Mouse (Mus musculus): ENCODE results near the gene Fgfr1op2.
A peak's percentile ranks its signal among the peaks of the same experiment; 100 is the strongest.
"Not testable (repeated sequence)": the region's sequence is repeated elsewhere in the genome, so short reads cannot be mapped to it uniquely, and the experiment has no call there.

Gene Fgfr1op2

DNA sequence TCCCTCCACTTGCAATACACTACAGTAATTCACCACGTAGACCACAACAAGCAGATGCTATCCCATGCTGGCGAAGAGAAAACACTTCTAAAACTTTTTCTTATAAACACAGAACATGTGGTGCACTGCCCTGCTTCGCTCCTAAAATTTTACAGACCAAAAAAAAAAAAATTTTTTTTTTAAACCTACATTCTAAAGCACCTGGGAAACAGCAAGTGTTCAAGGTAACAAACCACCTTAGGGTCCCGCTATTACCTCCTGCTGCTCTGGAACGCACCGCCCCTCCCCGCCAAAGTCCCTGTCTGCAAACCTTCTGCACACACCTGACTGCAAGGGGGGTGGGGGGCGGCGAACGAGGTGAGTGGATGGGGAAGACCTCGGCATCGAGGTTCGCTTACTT lies at the start of gene Fgfr1op2:
Fgfr1op2 (plus strand) TSS at position 301 of the 400 bp plus-strand sequence.
- DNase-seq (ENCODE audit: low spot score in 2 of 2) = no peak

GRCm38 (mm10) chr6:146527537-146527936 lies 49.5 kb upstream of the Fgfr1op2 start:
- no peak for DNase-seq (ENCODE audit: low spot score in 2 of 2)

DNA sequence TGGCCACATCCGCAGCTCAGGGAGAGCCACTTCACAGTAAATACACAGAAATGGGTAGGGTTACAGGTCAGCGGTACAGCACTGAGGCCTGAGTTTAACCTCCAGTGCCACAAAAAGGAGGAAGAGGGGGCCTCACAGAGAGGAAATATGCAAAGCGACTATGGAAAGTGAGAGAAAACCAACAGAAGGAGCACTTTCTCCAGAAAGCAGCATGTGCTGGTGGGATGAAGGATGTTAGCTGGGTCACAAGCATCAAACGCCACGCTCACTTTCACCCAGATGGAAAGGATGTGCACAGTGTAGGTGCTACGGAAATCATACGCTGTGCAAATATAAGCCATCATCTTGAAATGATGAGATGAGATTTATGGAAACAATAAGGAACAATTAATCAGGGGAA lies 46.6 kb upstream of the Fgfr1op2 start:
- DNase-seq (ENCODE audit: low spot score in 2 of 2) = no peak

DNA sequence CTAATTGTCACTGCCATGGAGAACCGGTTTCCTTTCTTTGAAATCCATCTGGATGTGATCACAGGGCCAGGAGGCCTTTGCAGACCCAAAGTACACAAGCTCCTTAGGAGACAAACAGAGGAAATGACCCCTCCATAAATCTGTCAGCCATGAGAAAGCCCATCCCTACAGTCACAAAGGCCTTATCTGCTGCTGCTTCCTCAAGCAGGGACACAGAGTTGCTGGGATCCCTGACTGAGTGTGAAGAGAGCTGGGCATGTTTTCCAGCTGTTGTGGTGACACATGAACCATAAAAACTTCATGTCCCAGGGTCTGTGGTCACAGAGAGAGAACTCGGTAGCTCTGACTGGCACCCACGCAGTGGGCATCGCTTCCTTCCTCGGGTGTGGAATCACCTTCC lies 46.2 kb upstream of the Fgfr1op2 start:
- DNase-seq (ENCODE audit: low spot score in 2 of 2) = no peak

DNA sequence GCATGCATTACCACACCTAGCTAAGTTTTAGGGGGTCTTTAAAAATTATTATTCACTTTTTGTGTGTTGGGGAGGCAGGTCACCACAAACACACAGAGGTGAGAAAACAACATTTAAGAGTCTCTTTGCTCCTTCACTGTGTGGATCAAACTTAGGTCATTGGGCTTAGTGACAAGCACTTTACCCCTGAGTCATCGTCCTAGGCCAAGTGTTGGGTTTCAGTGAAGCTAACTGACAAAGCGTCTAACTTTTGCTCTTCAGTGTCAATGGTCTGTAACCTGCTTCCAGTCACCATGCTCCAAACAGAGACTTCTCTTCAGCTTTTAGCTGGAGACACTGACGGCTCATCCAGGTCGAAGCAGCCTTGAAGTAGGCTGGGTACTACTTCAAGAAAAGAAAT lies 43.9 kb upstream of the Fgfr1op2 start:
- no peak for DNase-seq (ENCODE audit: low spot score in 2 of 2)

GRCm38 (mm10) chr6:146535501-146535900 lies 41.5 kb upstream of the Fgfr1op2 start:
- no peak for DNase-seq (ENCODE audit: low spot score in 2 of 2)

DNA sequence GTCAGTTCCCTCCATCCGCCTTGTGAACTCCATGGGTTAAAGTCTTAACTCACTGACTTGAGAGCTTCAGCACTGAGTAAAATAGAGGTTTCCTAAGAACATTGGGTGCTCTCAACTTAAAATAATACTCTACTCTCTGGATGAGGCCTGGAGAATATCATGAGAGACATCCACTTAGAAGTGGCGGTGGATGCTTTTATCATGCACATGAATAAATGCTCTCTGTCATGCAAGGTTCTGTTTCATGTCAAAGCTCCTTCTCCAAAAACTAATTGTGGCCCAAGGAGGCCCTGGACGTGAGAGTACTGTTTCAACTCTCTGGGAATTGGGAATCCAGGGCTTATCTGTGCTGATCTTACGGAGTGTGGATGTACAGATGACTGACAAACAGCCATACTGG lies 39.9 kb upstream of the Fgfr1op2 start:
- DNase-seq (ENCODE audit: low spot score in 2 of 2) = no peak

DNA sequence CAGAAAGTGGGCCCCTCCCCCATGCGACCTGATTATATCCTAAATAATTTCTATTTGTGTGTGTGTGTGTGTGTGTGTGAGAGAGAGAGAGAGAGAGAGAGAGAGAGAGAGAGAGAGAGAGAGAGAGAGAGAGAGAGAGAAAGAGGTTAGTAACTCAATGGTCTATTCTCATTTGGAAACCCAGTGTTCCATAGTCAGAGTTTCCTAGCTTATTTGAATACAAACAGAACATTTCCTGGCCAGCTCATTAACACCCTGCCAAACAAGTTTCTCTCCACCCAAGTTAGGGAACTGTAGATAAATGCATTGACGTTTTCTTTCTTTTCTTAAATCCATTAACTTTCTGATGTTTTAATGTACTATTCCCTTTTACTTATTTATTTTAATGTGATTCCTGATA lies 38.9 kb upstream of the Fgfr1op2 start:
- DNase-seq (ENCODE audit: low spot score in 2 of 2) = no peak

DNA sequence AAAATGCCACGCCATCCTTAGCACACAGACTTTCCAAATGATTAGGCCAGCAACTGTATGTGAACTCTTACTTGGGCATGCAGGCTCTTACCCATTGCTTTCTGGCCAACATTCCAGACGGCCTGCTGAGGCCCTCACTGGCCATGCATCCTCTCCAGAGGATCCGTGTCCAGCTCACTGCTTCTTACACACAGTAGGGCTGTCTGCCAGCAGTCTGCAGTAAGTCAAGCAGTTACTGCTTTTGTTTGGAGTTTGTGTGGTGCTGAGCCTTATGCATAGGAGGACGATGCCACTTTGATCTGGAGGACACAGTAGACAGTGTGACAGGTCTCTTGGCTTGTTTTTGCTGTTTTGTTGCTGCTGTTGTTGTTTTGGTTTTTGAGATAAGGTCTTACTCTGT lies 38.3 kb upstream of the Fgfr1op2 start:
- no peak for DNase-seq (ENCODE audit: low spot score in 2 of 2)

GRCm38 (mm10) chr6:146540386-146540785 lies 36.6 kb upstream of the Fgfr1op2 start:
- DNase-seq (ENCODE audit: low spot score in 2 of 2) = no peak

- DNase-seq (ENCODE audit: low spot score in 2 of 2) = no peak
These were observed 32.4 kb upstream of the Fgfr1op2 start for GRCm38 (mm10) chr6:146544622-146545021.

DNA sequence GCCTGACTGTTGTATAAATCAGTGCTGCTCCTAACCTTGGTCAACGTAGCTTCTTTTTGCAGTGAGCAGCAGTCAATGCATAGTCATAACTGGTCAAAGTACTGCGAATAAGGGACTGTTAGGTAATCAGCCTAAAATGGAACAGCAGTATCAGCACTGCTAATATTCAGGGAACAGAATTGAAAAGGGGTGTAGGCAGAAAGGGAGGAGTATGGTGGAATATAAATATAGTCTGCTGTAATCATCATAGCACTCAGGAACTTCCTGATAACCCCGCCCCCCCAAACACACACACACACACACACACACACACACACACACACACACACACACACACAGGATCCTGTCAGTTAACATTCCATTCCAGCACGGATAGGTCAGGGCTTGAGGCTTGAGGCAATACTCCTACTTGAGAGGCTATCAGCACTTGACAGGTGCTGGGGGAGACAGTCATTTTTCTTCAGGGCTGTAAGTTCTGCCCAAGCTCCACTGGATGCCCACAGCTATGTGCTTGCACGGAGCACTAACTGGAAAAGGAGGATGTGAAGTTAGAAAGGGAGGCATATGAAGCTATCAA lies 31.6 kb upstream of the Fgfr1op2 start:
- no peak for DNase-seq (ENCODE audit: low spot score in 2 of 2)

- DNase-seq (ENCODE audit: low spot score in 2 of 2) = no peak
These were observed 26.6 kb upstream of the Fgfr1op2 start for GRCm38 (mm10) chr6:146550421-146550820.

- DNase-seq (ENCODE audit: low spot score in 2 of 2) = no peak
These were observed 25.7 kb upstream of the Fgfr1op2 start for GRCm38 (mm10) chr6:146551326-146551725.

DNA sequence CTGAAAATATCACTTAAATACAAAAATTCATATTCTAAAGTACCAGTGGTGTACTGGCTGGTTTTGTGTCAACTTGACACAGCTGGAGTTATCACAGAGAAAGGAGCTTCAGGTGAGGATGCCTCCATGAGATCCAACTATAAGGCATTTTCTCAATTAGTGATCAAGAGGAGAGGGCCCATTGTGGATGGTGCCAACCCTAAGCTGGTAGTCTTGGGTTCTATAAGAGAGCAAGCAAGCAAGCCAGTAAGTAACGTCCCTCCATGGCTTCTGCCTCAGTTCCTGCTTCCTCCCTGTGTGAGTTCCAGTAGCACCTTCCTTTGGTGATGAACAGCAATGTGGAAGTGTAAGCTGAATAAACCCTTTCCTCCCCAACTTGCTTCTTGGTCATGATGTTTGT lies 14.5 kb upstream of the Fgfr1op2 start:
- DNase-seq (ENCODE audit: low spot score in 2 of 2) = not testable (repeated sequence)

DNA sequence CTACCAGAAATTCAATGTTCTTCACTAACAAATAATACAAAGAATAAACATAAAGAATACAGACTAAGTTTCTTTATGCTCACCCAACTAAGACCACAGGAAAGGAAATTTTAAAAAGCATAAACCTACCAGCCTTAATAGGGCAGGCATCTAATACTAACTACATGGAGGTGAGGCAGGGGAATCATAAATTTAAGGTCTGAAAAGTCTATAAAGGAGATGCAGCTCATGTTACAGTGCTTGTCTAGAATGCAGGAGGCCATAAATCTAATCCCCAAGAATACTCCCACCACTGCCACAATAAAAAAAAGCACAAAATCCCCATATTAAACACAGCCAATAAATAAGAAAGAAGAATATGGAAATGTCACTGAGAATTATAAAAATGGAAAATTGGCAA lies 4.9 kb upstream of the Fgfr1op2 start:
- DNase-seq (ENCODE audit: low spot score in 2 of 2) = no peak

- peak; percentile 91 to 96 for DNase-seq (ENCODE audit: low spot score in 2 of 2)
These were observed 507 bp downstream of the Fgfr1op2 start, which contains the start of gene Ints13 for GRCm38 (mm10) chr6:146577310-146578109. TSS of gene Ints13 (minus strand) at chr6:146577835.

- no peak for DNase-seq (ENCODE audit: low spot score in 2 of 2)
These were observed 1.1 kb downstream of the Fgfr1op2 start for GRCm38 (mm10) chr6:146578111-146578531.

GRCm38 (mm10) chr6:146578586-146578985 lies 1.6 kb downstream of the Fgfr1op2 start:
- no peak for DNase-seq (ENCODE audit: low spot score in 2 of 2)

- DNase-seq (ENCODE audit: low spot score in 2 of 2) = no peak
These were observed 3.5 kb downstream of the Fgfr1op2 start for GRCm38 (mm10) chr6:146580381-146580926.

DNA sequence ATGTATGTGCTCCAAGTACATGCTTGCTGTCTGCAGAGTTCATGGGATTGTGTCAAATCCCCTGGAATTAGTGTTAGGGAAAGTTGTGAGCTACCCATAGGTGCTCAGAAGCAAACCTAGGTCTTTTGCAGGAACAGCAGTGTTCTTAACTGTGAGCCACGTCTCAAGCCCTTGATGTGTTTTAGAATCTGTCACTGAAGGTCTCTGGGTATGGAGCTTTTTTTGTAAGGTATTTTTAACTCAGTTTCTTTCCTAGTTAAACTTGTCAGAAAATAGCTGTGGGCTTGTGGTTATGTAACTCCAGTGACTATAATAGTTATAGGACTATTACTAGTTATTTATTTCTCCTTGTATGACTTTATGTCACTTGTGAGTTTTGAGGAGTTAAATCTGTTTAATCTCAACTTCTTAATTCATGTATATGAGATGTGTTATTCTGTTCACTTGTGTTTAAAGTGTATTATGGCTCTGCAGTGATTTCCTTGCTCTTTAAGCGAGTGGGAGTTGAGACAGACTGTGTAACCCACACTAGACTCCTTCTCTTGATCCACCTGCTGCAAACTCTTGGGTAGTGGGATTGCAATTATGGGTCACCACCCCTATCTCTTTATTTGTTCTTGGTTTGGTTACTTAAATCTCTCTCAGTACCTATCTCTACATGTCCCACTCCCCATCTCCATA lies 6.5 kb downstream of the Fgfr1op2 start:
- no peak for DNase-seq (ENCODE audit: low spot score in 2 of 2)

DNA sequence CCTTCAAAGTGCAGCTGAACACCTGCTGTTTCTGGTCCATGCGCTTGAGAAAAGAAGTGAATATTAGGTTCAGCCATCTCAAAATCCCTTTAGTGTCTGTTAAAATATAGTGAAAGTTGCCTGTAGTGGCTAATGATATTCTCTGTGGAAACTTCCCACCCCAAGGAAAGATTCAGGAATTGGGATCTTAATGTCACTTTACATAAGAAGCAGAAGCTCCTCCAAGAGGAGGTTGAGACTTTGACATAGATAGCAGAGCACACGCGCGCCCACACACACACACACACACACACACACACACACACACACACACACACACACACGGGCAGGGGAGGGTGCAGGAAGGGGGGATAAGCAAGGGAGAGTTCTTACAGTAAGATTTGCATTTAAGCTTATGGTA lies 8.1 kb downstream of the Fgfr1op2 start:
- DNase-seq (ENCODE audit: low spot score in 2 of 2) = no peak
